Mouse (Mus musculus) ES-E14 (cell line): ENCODE results near the gene Mtpn. TPM values are rescaled to one million over a fixed set of nuclear protein-coding genes. Genes with fewer than 3 reads are reported as not detected.

Experiments used
- DNase-seq: peaks from one replicate; pipeline ENCODE4 v3.0.0-alpha.2; 2013; ENCODE audit warnings: low read depth, low spot score
- H3K27ac ChIP-seq: 2 replicates; pipeline ENCODE4 v1.5.1; 2012; ENCODE audit warnings: low read depth, mild to moderate bottlenecking, low read length, moderate library complexity, mixed read lengths; ENCODE audit not compliant: poor library complexity, insufficient read depth, severe bottlenecking
- H3K36me3 ChIP-seq: 2 replicates; pipeline ENCODE4 v1.6.1; 2012; ENCODE audit warnings: mild to moderate bottlenecking, low read length, moderate library complexity, mixed read lengths; ENCODE audit not compliant: control insufficient read depth, poor library complexity, insufficient read depth, severe bottlenecking
- H3K4me1 ChIP-seq, 2 experiments: fragments of 150-350 bp in 1 of 2; sonication (generic) in 1 of 2; 2 replicates each; pipeline ENCODE4 v1.6.1; 2012; ENCODE audit warnings: low read length in 2 of 2, mild to moderate bottlenecking in 1 of 2, mixed read lengths in 1 of 2; ENCODE audit not compliant: control insufficient read depth in 2 of 2, insufficient read depth in 2 of 2, poor library complexity in 1 of 2
- H3K4me3 ChIP-seq, 2 experiments: fragments of 150-350 bp in 1 of 2; sonication (generic) in 1 of 2; 2 replicates each; pipeline ENCODE4 v1.5.1; 2012; ENCODE audit warnings: low read length in 2 of 2, low read depth in 1 of 2, mild to moderate bottlenecking in 1 of 2, mixed read lengths in 1 of 2; ENCODE audit not compliant: insufficient read depth in 1 of 2, poor library complexity in 1 of 2, severe bottlenecking in 1 of 2
- H3K9ac ChIP-seq: 2 replicates; pipeline ENCODE4 v1.6.1; 2012; ENCODE audit warnings: low read depth, mild to moderate bottlenecking, low read length, mixed read lengths; ENCODE audit not compliant: poor library complexity, insufficient read depth, severe bottlenecking
- H3K9me3 ChIP-seq: fragments of 150-350 bp; sonication (generic); 2 replicates; pipeline ENCODE4 v1.6.1; 2012; ENCODE audit warnings: low read depth, mild to moderate bottlenecking, low read length; ENCODE audit not compliant: control insufficient read depth, insufficient read depth
- CHD2 ChIP-seq: IDR thresholded peaks from 2 replicates; pipeline ENCODE4 v1.6.1; 2014; ENCODE audit warnings: mild to moderate bottlenecking, low read depth, low read length, inconsistent platforms
- HCFC1 ChIP-seq: IDR thresholded peaks from 2 replicates; pipeline ENCODE4 v1.6.1; 2012; ENCODE audit warnings: low read length, inconsistent platforms, borderline replicate concordance; ENCODE audit not compliant: insufficient read depth
- MAFK ChIP-seq: IDR thresholded peaks from 2 replicates; pipeline ENCODE4 v1.6.1; 2014; ENCODE audit warnings: mild to moderate bottlenecking, low read depth, low read length, inconsistent platforms; ENCODE audit not compliant: insufficient read depth
- ZC3H11A ChIP-seq: IDR thresholded peaks from 2 replicates; pipeline ENCODE4 v1.6.1; 2012; ENCODE audit warnings: low read depth, mild to moderate bottlenecking, inconsistent platforms, low read length, borderline replicate concordance
- ZNF384 ChIP-seq: IDR thresholded peaks from 2 replicates; pipeline ENCODE4 v1.6.1; 2012; ENCODE audit warnings: low read depth, low read length, inconsistent platforms
- in situ Hi-C, 2 experiments: fragments of 600-800 bp; cut with MboI; formaldehyde crosslinking; loops; one replicate each; pipeline ENCODE4 v1.15.1; 2025; ENCODE audit warnings: low sequenced_read_pairs in 2 of 2, inconsistent platforms in 1 of 2; ENCODE audit not compliant: unreplicated experiment in 2 of 2
- total RNA-seq: library from RNA; depleted of rRNA; stranded (reverse); fragments of 300-350 nt; gene quantifications from 2 replicates; pipeline ENCODE4 v1.2.3, GENCODE M21; 2012; rRNA removed

Mtpn gene
- total RNA-seq, 1 experiment: 90.0 TPM

DNA sequence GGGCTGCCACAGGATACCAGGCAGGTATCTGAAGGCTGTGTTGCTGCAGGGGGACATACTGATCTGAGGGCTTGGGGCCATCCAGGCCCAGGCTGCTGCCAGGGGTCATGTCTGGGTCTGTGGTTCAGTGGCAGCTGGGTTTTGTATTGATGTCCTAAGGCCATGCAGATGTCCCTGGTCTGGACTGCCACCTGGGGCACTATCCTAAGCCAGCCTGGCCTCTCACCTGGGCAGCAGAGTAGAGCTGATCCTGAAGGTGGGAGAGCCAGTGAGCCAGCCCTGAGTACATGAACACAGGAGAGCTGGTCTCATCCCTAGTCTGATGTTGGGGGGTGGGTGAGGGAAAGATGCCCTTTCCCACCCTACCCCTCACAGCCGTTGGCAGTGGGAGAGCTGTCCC lies 62.9 kb downstream of the Mtpn start:
- Histone ChIP-seq H3K27ac (no peak overlapping the region), H3K4me3 (no peak overlapping the region), H3K4me1 (no peaks in the 10 kb centered on the region), H3K9ac (no peak overlapping the region), H3K36me3 (no peaks in the 10 kb centered on the region), H3K9me3 (no peaks in the 10 kb centered on the region)
- DNase-seq: no peak
- in situ Hi-C loops: no loop called here
- TF ChIP-seq CHD2: no peak
- no peak for TF ChIP-seq ZC3H11A
- no peak for TF ChIP-seq MAFK
- no peak for TF ChIP-seq ZNF384

DNA sequence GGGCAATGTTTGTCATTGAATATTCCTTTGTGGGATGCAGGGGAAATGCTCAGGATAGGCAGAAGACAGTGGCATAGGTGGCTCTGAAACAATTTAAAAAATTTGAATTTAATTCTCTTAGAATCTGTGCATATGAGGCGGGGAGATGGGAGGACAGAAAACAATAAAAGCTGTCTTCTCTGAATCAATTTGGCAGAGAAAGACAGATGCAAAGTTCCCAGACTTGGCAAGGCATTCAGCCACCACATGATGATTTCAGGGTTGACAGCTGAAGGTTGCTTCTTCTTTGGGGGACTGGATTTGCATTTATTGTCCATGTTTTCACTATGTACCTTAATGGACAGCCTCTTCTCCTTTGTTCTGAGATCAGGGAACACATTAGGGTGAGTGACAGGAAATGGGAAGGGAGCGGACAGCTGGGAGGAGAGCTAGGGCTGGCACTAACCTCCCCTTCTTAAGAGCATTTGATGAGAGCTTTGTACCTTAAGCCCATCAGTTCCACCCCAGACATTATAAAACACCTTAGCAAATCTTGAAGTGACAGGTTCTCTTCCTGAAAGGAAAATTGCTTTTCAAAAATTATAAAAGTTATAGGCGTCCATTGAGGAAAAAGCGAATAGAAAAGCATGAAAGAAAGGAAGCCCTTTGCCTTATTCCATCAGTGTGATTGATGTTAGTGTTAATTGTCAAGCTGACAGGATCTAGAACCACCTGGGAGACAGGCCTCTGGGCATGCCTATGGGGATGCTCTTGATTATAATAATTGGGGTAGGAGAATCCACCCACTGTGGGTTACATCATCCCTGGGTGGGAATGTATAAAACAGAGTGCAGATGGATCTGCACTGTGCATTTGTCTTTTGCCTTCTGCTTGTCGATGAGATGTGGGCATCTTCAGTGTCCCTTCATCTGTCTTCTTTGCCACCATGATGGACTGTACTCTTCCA lies 76.0 kb downstream of the Mtpn start:
- Histone ChIP-seq H3K4me3 (no peak overlapping the region), H3K9me3 (no peaks in the 10 kb centered on the region), H3K9ac (no peak overlapping the region), H3K27ac (no peak overlapping the region), H3K4me1 (no peaks in the 10 kb centered on the region), H3K36me3 (no peaks in the 10 kb centered on the region)
- no peak for DNase-seq
- TF ChIP-seq HCFC1 (no peak), ZNF384 (no peak), ZC3H11A (no peak), CHD2 (no peak), MAFK (no peak)
- in situ Hi-C loops: no loop called here

DNA sequence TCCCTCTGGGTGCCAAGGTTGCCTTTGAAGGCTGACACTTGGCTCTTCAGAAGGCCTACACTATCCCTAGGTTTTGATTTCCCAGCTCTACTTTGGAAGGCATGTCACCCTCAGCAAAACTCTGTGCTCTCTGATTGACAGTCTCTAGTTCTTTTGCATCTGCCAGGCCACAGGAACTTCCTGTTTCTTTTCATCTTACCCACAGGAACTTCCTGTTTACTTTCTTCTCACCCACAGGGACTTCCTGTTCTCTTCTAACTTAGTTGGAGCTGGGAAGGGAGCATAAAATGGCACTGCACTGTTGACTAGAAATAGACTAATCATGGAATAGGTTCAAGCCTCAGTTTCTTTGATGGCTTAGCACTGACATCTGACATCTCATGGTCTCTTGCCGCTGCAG lies 77.2 kb downstream of the Mtpn start:
- no peak overlapping the region for H3K4me3 ChIP-seq
- no peaks in the 10 kb centered on the region for H3K4me1 ChIP-seq
- no peaks in the 10 kb centered on the region for H3K9me3 ChIP-seq
- no peak overlapping the region for H3K27ac ChIP-seq
- TF ChIP-seq HCFC1: no peak
- TF ChIP-seq ZC3H11A: no peak
- no peak for TF ChIP-seq ZNF384
- no peak for TF ChIP-seq MAFK
- no peak for TF ChIP-seq CHD2
- in situ Hi-C loops: no loop called here
- no peak for DNase-seq
- H3K9ac ChIP-seq: no peak overlapping the region
- H3K36me3 ChIP-seq: no peaks in the 10 kb centered on the region

Other genes with a start within 250 kb of the Mtpn start
- 1.5 and 1.7 TPM in 2 replicates for gene Slc13a4, start 231.8 kb downstream of the Mtpn start, total RNA-seq
- 0.13 TPM in 1 of 2 replicates, not detected in the other for gene Fam180a, start 213.7 kb downstream of the Mtpn start, total RNA-seq